Mouse (Mus musculus): Measurements from ENCODE around the gene Bag3.
A peak's percentile ranks its signal among the peaks of the same experiment; 100 is the strongest.
"Not testable (repeated sequence)": the region's sequence is repeated elsewhere in the genome, so short reads cannot be mapped to it uniquely, and the experiment has no call there.

Gene Bag3

DNA sequence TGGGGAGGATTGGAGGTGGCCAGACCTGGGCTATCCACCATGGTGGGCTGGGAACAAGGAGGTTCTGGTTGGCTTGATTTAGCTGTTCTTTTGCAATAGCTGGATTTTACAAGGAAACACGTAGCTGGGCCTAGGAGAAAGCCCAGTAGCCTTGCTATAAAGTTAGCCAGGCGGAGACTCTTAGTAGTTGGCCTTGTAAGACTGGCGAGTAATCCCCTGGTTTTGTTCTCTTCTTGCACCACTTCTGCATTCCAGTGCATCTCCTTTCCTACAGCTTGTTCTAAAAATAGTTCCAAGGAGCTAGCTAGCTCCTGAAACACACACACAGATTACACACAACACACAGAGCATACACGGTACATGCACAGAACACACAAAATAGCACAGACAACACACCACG is 15.4 kb downstream of the Bag3 start:
- no peak for DNase-seq

- DNase-seq, result no peak
These were observed 16.7 kb downstream of the Bag3 start for GRCm38 (mm10) chr7:128540111-128540510.

- no peak for DNase-seq
These were observed 17.3 kb downstream of the Bag3 start for GRCm38 (mm10) chr7:128540734-128541133.

- no peak for DNase-seq
These were observed 17.8 kb downstream of the Bag3 start for GRCm38 (mm10) chr7:128541186-128541585.

- DNase-seq, result no peak
These were observed 18.4 kb downstream of the Bag3 start for GRCm38 (mm10) chr7:128541771-128542170.

- no peak for DNase-seq
These were observed 19.1 kb downstream of the Bag3 start for GRCm38 (mm10) chr7:128542488-128542887.

- DNase-seq, result no peak
These were observed 19.9 kb downstream of the Bag3 start for GRCm38 (mm10) chr7:128543148-128543855.

- no peak for DNase-seq
These were observed 20.5 kb downstream of the Bag3 start for GRCm38 (mm10) chr7:128543961-128544360.

GRCm38 (mm10) chr7:128544566-128545262 is 21.3 kb downstream of the Bag3 start:
- no peak for DNase-seq

DNA sequence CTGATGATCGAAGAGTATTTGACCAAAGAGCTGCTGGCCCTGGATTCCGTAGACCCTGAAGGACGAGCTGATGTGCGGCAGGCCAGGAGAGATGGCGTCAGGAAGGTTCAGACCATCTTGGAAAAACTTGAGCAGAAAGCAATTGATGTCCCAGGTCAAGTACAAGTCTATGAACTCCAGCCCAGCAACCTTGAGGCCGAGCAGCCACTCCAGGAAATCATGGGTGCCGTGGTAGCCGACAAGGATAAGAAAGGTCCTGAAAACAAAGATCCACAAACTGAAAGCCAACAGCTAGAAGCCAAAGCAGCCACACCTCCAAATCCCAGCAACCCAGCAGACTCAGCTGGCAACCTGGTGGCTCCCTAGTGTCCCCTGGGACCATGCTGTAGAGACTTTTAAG is 22.6 kb downstream of the Bag3 start:
- no peak for DNase-seq

DNA sequence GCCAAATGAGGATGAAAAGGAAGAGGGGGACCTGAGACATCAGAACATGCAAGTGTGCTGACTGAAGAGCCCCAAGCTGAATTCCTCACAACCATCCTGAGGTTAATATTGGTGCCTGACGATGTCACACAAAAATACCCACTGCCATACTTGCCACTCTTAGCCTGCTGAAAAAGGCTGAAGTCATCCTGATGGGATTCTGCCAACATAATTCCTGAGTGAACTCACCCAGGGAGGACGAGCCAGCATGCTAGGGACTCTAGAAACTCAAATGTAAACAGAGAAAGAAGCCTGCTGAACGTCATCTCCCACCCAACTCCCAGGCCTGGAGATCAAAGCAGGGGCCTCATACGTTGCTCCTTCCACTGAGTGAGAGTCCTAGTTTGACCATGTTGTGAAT is 25.7 kb downstream of the Bag3 start:
- DNase-seq, result no peak

DNA sequence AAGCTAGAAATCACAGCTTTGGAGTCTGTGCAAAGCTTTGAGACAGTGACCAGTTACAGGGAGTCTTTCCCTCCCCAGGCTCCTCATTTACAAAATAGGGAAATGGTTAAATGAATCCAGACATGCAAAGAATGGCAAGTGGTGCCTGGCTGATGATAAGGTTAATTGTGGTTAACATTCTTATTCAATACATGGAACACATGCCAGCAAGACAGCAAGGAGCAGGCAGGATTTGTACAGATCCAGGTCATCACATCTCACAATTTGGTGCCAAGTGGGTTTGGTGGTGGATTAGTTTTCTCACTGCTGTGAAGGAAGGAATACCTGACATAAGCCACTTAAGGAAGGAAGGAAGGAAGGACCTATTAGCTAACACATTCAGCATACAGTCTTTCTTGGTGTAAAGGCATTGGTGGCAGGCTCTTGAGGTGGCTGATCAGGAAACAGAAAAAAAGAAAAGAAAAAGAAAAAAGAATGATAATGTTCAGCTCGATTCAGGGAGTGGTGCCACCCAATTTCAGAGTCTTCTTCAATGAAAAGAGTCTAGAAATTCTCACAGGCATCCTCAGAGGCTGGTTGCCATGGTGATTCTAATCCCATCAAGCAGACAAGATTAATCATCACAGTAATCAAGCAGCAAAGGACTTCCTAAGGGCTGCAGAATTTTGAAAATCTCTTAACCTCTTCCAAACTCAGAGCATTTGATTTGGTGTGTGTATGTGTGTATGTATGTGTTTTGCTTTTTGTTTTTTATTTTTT is 27.1 kb downstream of the Bag3 start:
- DNase-seq, result peak; percentile 67

DNA sequence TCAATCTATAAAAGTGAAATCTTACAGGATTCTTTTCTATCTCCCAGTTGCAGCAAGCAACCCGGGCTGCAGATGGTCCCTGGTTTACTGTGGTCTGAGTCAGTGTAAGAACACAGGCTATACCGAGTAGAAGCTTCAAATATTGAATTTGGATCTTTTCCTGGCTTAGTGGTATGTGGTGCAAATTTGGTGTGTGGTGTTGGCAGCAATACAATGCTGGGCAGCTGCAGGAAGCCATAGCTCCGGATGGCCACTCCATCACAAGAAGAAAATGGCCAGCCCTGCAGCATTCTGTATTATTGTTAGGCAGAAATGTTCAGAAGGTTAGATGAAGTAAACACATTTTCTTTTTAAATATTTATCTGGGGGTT is 27.7 kb downstream of the Bag3 start:
- DNase-seq, result no peak

GRCm38 (mm10) chr7:128553105-128553705 is 29.8 kb downstream of the Bag3 start:
- DNase-seq, result no peak

- no peak for DNase-seq
These were observed 31.1 kb downstream of the Bag3 start for GRCm38 (mm10) chr7:128554502-128554901.

DNA sequence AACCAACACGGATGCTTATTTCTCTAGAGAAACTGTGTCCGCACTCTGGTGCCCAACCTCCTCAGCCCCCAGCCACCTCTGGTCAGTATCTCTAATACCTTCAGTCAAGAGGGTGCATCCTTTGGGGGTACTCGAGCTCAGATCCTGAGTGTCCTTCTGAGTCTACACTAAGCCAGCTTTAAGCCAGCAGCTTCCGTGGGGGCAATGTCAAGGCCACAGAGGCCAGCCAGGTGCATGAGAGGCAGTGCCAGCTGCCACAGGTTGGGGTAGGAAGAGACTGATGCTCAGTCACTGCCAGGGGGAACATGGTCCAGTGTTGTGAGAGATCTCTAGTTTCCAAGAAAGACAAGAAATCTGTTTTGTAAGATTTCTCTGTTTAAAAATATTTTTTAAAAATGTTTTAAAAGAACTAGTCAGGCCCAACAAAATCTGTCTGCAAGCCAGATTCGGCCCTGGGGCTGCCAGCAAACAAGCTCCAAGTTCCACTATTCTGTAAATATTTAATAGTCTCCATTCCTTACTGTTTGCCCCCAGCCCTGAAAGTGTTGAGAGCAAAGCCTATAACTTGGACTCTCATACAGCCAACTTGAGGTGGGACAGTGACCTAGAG is 31.8 kb downstream of the Bag3 start:
- no peak for DNase-seq

DNA sequence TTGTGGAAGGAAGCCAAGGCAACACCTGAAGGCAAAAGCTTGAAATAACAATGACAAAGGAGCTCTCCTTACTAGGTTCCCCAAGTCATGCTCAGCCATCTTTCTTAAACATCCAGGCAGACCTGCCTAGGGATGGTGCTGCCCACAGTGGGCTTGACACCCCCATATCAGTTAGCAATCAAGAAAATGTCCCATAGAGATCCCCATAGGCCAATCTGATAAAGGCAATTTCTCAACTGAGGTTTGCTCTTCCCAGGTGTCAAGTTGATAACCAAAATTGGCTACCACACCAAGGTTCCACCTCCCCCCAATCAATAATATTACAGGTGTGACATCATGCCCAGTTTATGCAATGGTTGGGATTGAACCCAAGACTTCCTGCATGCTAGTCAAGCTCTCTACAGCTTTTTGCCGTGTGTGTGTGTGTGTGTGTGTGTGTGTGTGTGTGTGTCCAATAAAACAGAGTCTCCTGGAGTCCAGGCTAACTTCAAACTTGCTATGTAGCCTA is 33.6 kb downstream of the Bag3 start:
- DNase-seq, result no peak

GRCm38 (mm10) chr7:128563373-128563772 is 40.0 kb downstream of the Bag3 start:
- peak; percentile 42 for DNase-seq

GRCm38 (mm10) chr7:128566311-128566710 is 42.9 kb downstream of the Bag3 start:
- DNase-seq, result no peak

DNA sequence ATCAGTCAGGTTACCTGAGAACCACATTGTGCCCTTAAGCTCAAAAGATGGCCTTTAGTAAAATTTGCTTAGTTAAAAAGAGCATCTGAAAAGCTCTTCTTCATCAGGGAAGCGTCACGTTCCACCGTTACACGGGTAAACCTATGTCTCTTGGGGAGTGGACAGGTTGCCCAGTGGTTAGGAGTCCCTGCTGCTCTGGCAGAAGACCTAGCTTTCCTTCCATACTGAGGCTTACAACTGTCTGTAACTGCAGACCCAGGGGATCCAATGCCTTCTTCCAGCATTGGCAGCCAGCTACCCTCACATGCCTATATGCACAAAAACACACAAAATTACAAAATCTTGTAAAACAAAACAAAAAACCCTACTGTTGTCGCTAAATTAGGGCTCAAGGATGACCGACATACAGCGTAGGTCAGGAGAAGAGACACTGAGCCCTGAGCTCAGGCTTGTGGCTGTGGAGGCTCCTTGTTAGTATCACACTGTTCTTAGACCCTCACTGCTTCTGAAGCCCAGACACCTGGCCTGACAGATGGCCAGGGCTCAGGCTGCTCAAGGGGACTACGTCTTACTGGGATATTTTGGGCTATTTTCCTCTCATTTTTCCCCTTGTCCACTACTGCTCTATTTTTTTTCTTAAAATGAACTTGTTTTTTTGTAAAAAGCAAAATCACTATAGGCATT is 44.3 kb downstream of the Bag3 start:
- DNase-seq, result no peak

DNA sequence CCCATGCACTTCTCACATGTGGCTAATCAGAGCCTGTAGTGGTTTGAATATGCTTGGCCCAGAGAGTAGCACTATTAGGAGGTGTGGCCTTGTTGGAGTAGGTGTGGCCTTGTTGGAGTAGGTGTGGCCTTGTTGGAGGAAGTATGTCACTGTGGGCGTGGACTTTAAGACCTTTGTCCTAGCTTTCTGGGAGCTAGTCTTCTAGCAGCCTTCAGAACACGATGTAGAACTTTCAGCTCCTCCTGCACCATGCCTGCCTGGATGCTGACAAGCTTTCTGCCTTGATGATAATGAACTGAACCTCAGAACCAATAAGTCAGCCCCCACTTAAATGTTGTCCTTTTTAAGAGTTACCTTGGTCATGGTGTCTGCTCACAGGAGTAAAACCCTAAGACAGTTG is 46.0 kb downstream of the Bag3 start:
- DNase-seq, result not testable (repeated sequence)

GRCm38 (mm10) chr7:128569987-128570656 is 46.7 kb downstream of the Bag3 start:
- no peak for DNase-seq

All from retina, postnatal 1 day (tissue).